Mouse (Mus musculus) embryonic fibroblast, embryonic 13.5 days (primary cell): ENCODE data around the gene Cog4.

Experiments
- CTCF ChIP-seq: IDR thresholded peaks from 2 replicates; pipeline ENCODE4 v1.5.1; 2011; ENCODE audit warnings: mild to moderate bottlenecking, control low read depth, low read length, moderate library complexity, borderline replicate concordance; ENCODE audit not compliant: insufficient read depth
- POLR2A ChIP-seq: IDR thresholded peaks from 2 replicates; pipeline ENCODE4 v1.6.1; 2011; ENCODE audit warnings: low read depth, mild to moderate bottlenecking, control low read depth, low read length, moderate library complexity

DNA sequence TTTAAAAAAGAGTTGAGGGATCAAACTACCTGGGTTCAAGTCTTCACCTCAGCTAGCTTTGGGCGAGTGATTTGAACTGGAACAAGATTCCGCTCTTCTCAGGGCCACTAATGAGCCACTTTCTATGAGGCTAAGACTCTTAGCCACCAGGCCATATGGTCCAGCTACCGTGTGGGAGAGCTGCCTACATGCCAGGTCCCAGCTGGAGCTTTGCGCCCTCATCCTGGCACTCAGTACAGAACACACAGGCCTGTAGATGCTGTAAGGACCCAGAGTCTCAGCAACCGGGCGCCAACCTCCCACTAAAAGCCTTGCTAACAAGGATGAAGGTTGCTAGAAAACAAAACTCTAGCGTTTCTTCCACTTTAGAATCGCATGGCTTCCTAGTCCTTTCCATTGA, 42.0 kb downstream of the Cog4 start:
- TF ChIP-seq POLR2A (no peak), CTCF (no peak)
